Mouse (Mus musculus) testis, postnatal 10 days (tissue): ENCODE results near the gene Plpp1.

ENCODE experiments used
- DNase-seq: peaks from one replicate; pipeline ENCODE4 v3.0.0; 2021; ENCODE audit warnings: low spot score

Plpp1 gene

GRCm38 (mm10) chr13:112818125-112818524, 17.5 kb downstream of the Plpp1 start:
- no peak for DNase-seq

DNA sequence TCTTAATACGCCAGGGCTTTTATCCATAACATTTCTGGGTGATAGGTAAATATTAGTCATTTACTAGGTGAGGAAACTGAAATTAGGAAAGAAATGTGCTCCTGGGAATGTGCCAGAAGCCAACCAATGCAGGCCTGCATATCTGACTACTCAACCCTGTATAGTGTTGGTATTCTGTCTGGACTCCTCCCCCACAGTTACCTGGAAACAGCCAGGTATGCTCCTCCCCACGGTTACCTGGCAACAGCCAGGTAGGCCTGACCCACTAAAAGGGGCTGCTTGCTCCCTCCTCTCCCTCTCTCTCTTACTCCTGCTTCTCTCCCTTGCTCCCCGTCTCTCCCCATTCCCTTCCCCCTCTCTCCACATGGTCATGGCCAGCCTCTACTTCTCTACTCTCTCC, 21.8 kb downstream of the Plpp1 start:
- DNase-seq = no peak

DNA sequence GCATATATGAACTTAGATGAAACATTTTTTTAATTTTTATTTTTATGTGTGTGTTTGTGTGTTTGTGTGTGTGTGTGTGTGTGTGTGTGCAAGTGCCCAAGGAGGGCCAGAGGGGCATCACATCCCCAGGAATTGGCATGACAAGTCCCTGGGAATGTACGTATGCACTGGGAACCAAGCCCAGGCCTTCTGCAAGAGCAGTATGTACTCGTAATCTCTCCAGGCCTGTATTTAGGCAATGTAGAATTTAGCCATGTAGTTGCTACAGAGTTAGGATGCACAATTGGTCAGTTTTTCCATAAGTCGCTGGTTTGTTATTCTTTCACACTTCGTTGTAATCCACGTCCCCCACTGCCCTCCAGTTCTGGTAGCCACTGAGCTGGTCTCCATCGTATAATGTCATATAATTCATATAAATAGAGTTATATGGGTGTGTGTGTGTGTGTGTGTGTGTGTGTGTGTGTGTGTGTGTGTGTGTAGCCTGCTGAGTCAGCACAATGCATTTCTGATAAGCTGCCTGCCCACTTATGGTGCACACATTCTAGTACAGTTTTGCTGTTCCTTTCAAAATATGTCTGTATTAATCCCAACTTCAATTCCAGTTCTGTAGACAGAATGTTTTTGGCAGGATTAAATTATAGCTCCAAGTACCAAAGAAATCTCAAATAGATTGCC, 22.8 kb downstream of the Plpp1 start:
- DNase-seq = no peak

DNA sequence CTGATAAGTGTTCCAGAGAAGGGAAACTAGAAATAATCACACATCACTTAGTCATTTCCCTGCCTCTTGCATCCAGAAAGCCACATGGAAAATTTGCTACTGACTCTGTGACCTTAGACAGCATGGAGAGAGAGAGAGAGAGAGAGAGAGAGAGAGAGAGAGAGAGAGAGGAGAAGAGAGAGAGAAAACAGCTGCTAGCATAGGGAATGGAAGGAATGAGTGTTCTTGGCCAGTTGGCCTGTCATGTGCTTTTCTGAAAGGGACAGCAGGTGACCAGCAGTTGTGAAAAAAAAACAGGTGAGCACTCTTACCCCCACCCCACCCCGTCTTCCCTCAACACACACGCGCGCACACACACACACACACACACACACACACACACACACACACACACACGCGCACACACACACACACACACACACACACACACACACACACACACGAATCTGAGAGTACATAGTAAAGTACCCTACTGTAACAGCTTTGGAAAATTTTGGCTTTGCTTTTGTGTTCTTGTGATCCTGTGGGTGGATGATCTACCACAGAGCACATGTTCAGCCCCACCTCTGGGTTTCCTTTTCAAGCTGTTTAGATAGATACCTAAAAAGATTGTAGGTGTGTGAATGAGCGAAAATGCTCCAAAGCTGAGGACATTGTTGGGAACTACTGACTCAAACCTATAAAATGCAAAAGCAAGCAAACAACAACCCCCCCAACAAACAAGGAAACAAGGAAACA, 23.5 kb downstream of the Plpp1 start:
- DNase-seq = no peak

GRCm38 (mm10) chr13:112825479-112825878, 24.9 kb downstream of the Plpp1 start:
- DNase-seq = no peak

DNA sequence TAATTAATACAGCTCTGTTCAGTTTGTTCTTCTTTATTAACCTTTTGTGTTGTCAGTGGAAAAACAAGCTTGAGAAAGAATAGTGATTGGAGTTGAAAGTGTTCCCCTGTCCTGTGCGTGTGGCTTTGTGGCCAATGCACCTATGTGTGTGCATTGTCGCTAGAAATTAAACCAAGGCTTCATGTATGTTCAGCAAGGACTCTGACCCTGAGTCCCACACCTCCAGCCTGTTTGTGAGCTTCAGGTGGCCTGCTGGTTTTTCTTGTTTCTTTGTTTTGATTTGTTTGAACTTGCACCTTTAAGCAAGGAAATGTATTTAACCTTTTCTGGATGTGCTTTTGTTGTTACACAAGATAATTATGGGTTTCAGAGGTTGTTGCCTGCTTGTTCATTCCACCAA, 29.0 kb downstream of the Plpp1 start:
- DNase-seq = no peak

- no peak for DNase-seq
Observed at GRCm38 (mm10) chr13:112832589-112832988, 32.0 kb downstream of the Plpp1 start.

DNA sequence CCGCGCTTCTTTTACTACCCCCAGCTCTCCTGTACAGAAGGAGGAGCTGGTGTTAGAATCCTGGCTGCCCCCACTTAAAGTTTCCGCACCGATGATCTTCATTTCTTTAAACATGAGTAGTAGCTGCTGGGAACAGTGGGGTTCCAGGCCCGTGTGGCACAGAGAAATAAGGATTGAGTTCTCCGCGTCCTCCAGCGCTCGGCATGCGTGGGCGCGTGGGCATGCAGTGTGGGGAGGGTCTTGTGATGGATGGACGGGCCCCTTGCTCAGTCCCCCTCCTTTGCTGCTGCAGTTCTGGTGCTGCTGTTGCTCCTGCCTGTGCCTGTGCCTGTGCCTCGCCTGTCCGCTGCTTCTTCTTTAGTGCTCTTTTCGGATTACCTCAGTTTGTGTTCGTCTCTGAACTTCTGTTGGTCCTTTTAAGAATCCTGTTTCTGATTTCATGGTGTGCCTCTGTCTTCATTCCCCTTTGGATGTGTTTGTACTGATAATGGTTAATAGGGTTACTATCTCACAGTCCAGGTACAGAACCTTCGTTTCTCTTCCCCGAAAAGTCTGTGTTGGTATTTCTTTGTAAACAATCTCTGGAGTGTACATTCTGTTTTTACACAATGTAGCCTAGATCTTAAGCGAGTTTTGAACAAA, 32.8 kb downstream of the Plpp1 start:
- no peak for DNase-seq

GRCm38 (mm10) chr13:112833895-112834263, 33.3 kb downstream of the Plpp1 start:
- no peak for DNase-seq

DNA sequence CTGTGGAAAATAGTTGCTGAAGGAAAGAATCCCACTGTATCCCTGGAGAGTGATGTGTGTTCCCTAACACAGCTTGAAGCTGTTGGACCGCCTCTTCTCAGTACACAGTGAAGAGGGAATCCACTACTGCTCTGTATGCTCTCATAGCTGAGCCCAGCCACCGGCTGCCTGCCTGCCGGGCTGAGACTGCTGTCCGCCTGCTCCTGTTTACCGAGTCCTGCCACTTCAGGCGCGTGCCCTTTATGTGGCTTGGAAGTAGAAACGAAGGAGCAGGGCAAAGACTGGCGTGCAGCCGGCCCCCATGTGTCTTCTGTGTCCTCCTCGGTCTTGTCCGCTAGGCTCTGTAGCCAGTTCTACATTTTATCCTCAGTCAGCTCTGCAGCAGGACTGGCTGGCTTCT, 34.5 kb downstream of the Plpp1 start:
- DNase-seq = no peak

DNA sequence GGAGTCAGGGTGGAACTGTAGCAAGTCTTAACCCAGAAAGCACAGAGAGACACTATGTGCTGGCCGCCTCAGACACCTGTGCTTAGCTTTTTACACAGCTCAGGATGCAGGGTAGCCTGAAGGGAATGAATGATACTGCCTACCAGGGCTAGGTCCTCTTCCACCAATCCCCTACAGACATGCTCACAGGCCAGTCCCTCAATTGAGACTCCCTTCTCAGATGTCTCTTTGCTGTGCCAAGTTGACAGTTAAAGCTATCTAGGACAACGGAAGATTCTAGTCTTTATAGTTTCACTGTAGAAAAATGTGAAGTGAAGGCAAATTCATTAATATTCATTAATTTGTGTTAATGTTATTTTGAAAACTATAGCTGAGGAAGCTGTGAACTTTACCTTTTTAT, 36.4 kb downstream of the Plpp1 start:
- DNase-seq = no peak

DNA sequence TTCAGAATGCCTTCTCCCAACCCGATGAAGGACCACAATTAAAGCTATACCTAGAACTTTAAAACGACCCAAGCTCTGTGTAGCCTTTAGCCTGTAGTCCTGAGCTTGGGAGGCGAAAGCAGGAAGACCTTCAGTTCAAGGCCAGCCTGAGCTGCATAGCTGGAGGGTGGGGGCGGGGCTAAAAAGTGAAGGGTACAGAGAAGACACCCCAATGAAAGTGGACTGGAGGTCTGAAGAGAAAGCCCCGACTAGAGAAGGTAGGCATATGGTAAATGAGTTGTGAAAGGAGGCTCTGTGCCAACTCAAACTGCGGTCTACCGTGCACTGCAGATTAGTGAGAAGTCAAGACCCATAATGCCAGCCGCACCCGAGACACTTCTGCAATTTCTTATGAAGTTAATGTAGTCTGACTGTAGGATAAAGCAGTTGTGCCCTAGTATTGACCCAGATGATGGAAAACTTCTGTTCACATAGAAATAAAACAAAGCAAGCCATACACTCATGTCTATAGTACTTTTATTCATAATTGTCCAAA, 37.1 kb downstream of the Plpp1 start:
- DNase-seq = no peak

- DNase-seq = no peak
Observed at GRCm38 (mm10) chr13:112838562-112839232, 38.1 kb downstream of the Plpp1 start.

DNA sequence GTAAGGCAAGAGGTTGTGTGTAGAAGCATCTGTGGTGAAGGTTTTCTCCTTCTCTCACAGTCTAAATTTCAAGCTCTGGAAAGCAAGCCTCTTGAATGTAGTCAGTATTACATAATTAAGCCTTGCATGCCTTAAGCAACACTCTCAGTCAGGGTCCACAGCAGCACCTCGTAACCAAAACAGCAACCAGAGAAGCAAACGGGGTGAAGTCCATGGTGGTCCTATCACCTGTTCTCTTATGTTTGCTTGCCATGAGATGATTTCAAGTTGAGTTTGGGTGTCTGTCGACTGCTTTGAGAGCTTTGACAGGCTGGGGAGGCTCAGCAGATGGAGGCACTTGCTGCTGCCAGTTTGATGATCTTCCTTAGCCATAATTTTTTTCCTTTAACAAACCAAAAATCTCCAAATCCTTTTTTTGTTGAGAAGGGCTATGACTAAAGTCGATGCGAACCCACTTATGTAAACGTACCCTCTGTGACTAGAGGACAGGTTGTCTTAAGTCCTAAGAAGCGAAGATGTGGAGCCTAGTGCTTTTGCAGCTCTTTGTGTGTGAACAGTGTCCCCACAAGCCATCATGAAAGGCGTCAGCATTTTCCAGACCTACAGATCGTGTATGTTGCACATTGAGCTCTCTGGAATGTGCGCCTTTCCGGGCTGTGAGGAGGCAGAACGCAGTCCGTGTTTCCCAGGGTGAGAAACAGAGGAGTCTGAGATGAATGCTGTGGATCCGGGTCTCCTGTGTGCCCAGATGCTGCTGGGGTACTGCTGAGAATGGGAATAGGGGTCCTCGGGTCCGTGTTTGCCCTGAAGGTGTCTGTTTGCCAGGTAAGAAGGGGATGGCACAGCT, 39.9 kb downstream of the Plpp1 start:
- no peak for DNase-seq

DNA sequence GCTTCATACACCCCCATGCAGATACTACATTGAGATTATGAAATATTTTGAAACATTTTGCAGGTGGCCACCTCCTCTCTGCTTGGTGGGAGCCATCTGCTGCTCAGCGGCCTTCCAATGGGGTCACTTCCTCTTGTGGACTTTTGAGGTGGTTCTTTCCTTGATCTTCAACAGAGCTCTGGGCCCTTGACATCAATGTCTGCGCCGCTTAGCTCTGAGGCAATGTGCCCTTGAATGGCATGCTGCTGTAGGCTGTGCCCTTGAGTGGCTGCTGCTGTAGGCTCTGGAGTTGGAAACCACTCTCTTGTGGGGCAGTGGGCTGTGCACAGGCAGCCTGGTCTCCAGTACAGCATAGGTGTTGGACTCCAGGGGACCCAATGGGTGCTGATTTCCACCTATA, 45.3 kb downstream of the Plpp1 start:
- no peak for DNase-seq

GRCm38 (mm10) chr13:112853710-112854316, 53.2 kb downstream of the Plpp1 start:
- DNase-seq = no peak

DNA sequence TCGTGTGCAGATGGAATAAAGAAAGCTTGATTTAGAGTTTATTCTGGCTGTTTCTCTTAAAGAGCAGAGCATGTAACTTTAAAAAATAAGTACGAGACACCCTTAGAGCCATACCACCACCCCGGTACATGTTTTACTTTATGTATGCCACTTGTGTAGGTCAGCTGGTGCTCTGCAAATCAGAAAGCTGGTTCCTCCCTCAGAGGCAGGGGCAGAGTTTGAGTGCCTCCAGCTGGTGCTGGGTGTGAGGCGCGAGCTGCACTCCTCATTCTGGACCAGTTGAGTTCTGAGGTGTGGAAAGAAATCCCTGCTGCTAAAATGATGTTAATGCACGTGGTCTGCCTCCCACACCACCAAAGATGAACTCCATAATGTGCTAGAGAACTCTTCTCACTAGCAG, 53.8 kb downstream of the Plpp1 start:
- no peak for DNase-seq

GRCm38 (mm10) chr13:112857921-112858320, 57.3 kb downstream of the Plpp1 start:
- no peak for DNase-seq

DNA sequence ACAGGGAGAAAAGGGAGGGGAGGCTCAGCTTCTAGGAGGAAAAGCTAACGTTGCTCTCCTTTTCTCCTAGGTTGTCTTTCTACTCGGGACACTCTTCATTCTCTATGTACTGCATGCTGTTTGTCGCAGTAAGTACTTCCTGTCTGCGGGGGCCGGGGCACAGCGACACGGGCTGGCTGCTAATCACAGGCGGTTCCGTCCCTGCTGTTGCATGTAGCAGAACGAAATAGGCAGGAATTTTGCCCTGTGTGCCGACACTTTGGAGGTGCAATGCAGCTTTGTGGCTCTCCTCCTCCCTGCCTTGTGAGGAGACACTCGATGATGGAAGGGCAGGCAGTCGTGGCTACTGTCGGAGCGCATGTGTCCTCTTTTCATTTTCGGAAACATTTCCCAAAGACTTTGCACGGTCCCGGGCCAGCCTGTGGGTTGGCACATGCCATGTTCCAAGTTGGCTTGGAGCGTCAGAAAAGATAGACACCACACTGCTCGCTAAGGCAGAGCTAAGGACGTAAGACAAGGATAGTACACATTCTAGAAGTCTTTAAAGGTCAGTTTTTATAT, 59.1 kb downstream of the Plpp1 start:
- no peak for DNase-seq

GRCm38 (mm10) chr13:112860370-112860769, 59.8 kb downstream of the Plpp1 start:
- DNase-seq = no peak

DNA sequence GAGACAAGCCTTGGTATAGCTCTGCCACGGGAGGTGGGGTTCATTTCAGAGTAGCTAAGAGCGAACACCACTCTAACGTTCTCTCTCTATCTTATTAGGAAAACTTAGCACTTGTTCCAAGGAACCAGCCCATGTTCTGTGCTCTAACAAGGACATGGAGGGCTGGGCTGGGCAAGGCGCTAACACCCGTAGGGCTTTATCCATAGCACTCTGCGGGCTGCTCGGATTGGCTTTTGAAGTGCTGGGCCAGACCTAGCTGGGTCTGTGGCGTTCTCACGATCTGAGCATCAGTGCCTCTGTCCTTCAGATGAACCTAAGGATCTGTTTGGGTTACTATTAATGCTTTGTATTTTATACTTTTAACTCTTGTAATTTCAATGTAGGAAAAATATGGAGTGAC, 60.3 kb downstream of the Plpp1 start:
- no peak for DNase-seq
